Mouse (Mus musculus): Measurements from ENCODE around the gene Cfap44. TPM values are rescaled to one million over a fixed set of nuclear protein-coding genes. Genes with fewer than 3 reads are reported as not detected.
"Not testable (repeated sequence)": the region's sequence is repeated elsewhere in the genome, so short reads cannot be mapped to it uniquely, and the experiment has no call there.

Gene Cfap44
- polyA plus RNA-seq, 1 experiment from 2014 or later = 0.20 TPM

- H3K4me3 ChIP-seq (ENCODE audit: low read length) = no peak overlapping the region
- H3K4me2 ChIP-seq (ENCODE audit: low read depth, low read length) = no peak overlapping the region
- 47% methylated on average over 6 of the region's 6 CpGs for WGBS
- H3K27me3 ChIP-seq (ENCODE audit: control insufficient read depth, insufficient read depth, low read length) = no peaks in the 10 kb centered on the region
- no peak overlapping the region for H3K27ac ChIP-seq (ENCODE audit: low read length)
- no peaks in the 10 kb centered on the region for H3K9me3 ChIP-seq (replicated peaks; ENCODE audit: control insufficient read depth, low read length)
- no peak overlapping the region for H3K9ac ChIP-seq (ENCODE audit: low read length)
- H3K36me3 ChIP-seq (ENCODE audit: control insufficient read depth, insufficient read depth) = no peaks in the 10 kb centered on the region
- no peaks in the 10 kb centered on the region for H3K4me1 ChIP-seq (ENCODE audit: control insufficient read depth, insufficient read depth, low read length)
- ATAC-seq (replicated peaks; ENCODE audit: extremely low read depth, insufficient read depth, low FRiP score) = no peak
These were observed 15.6 kb downstream of the Cfap44 start for GRCm38 (mm10) chr16:44410176-44410575.

- Histone ChIP-seq H3K4me2 (ENCODE audit: low read depth, low read length) (peak overlapping the region; percentile 16; the same call in 1 of the 2 replicates), H3K36me3 (ENCODE audit: control insufficient read depth, insufficient read depth) (no peaks in the 10 kb centered on the region), H3K9me3 (replicated peaks; ENCODE audit: control insufficient read depth, low read length) (no peaks in the 10 kb centered on the region), H3K27me3 (ENCODE audit: control insufficient read depth, insufficient read depth, low read length) (no peaks in the 10 kb centered on the region), H3K27ac (ENCODE audit: low read length) (no peak overlapping the region), H3K4me1 (ENCODE audit: control insufficient read depth, insufficient read depth, low read length) (no peaks in the 10 kb centered on the region; the same call in 1 of the 2 replicates), H3K4me3 (ENCODE audit: low read length) (no peak overlapping the region), H3K9ac (ENCODE audit: low read length) (no peak overlapping the region)
- 42% methylated on average over 8 of the region's 8 CpGs for WGBS
- ATAC-seq (replicated peaks; ENCODE audit: extremely low read depth, insufficient read depth, low FRiP score) = no peak
These were observed 23.0 kb downstream of the Cfap44 start for GRCm38 (mm10) chr16:44417596-44417995.

GRCm38 (mm10) chr16:44421735-44422134 lies 27.1 kb downstream of the Cfap44 start:
- no peak overlapping the region for H3K4me3 ChIP-seq (ENCODE audit: low read length)
- no peak for ATAC-seq (replicated peaks; ENCODE audit: extremely low read depth, insufficient read depth, low FRiP score)
- no peak overlapping the region for H3K9ac ChIP-seq (ENCODE audit: low read length)
- no peaks in the 10 kb centered on the region for H3K9me3 ChIP-seq (replicated peaks; ENCODE audit: control insufficient read depth, low read length)
- H3K4me1 ChIP-seq (ENCODE audit: control insufficient read depth, insufficient read depth, low read length) = no peaks in the 10 kb centered on the region; the same call in 1 of the 2 replicates
- no peaks in the 10 kb centered on the region for H3K27me3 ChIP-seq (ENCODE audit: control insufficient read depth, insufficient read depth, low read length)
- H3K27ac ChIP-seq (ENCODE audit: low read length) = no peak overlapping the region
- no peaks in the 10 kb centered on the region for H3K36me3 ChIP-seq (ENCODE audit: control insufficient read depth, insufficient read depth)
- WGBS = 79% methylated on average over 8 of the region's 8 CpGs
- H3K4me2 ChIP-seq (ENCODE audit: low read depth, low read length) = no peak overlapping the region

- ATAC-seq (replicated peaks; ENCODE audit: extremely low read depth, insufficient read depth, low FRiP score) = no peak
- no peaks in the 10 kb centered on the region for H3K9me3 ChIP-seq (replicated peaks; ENCODE audit: control insufficient read depth, low read length)
- H3K9ac ChIP-seq (ENCODE audit: low read length) = no peak overlapping the region
- no peak overlapping the region for H3K27ac ChIP-seq (ENCODE audit: low read length)
- 20% methylated on average over 3 of the region's 3 CpGs for WGBS
- no peaks in the 10 kb centered on the region for H3K4me1 ChIP-seq (ENCODE audit: control insufficient read depth, insufficient read depth, low read length)
- H3K4me2 ChIP-seq (ENCODE audit: low read depth, low read length) = no peak overlapping the region
- H3K4me3 ChIP-seq (ENCODE audit: low read length) = no peak overlapping the region
- no peaks in the 10 kb centered on the region for H3K36me3 ChIP-seq (ENCODE audit: control insufficient read depth, insufficient read depth)
- H3K27me3 ChIP-seq (ENCODE audit: control insufficient read depth, insufficient read depth, low read length) = no peaks in the 10 kb centered on the region
These were observed 28.9 kb downstream of the Cfap44 start for GRCm38 (mm10) chr16:44423499-44423898.

GRCm38 (mm10) chr16:44428456-44428855 lies 33.9 kb downstream of the Cfap44 start:
- Histone ChIP-seq H3K4me2 (ENCODE audit: low read depth, low read length) (no peak overlapping the region), H3K27me3 (ENCODE audit: control insufficient read depth, insufficient read depth, low read length) (no peaks in the 10 kb centered on the region), H3K9me3 (replicated peaks; ENCODE audit: control insufficient read depth, low read length) (no peaks in the 10 kb centered on the region), H3K4me1 (ENCODE audit: control insufficient read depth, insufficient read depth, low read length) (no peaks in the 10 kb centered on the region), H3K27ac (ENCODE audit: low read length) (no peak overlapping the region), H3K4me3 (ENCODE audit: low read length) (no peak overlapping the region), H3K36me3 (ENCODE audit: control insufficient read depth, insufficient read depth) (no peaks in the 10 kb centered on the region), H3K9ac (ENCODE audit: low read length) (no peak overlapping the region)
- no peak for ATAC-seq (replicated peaks; ENCODE audit: extremely low read depth, insufficient read depth, low FRiP score)
- 66% methylated on average over 5 of the region's 5 CpGs for WGBS

- Histone ChIP-seq H3K36me3 (ENCODE audit: control insufficient read depth, insufficient read depth) (no peaks in the 10 kb centered on the region), H3K4me3 (ENCODE audit: low read length) (no peak overlapping the region), H3K27me3 (ENCODE audit: control insufficient read depth, insufficient read depth, low read length) (no peaks in the 10 kb centered on the region), H3K4me1 (ENCODE audit: control insufficient read depth, insufficient read depth, low read length) (no peaks in the 10 kb centered on the region), H3K4me2 (ENCODE audit: low read depth, low read length) (no peak overlapping the region), H3K9ac (ENCODE audit: low read length) (no peak overlapping the region), H3K27ac (ENCODE audit: low read length) (no peak overlapping the region), H3K9me3 (replicated peaks; ENCODE audit: control insufficient read depth, low read length) (no peaks in the 10 kb centered on the region)
- no peak for ATAC-seq (replicated peaks; ENCODE audit: extremely low read depth, insufficient read depth, low FRiP score)
- WGBS = 58% methylated on average over 7 of the region's 7 CpGs
These were observed 35.4 kb downstream of the Cfap44 start for GRCm38 (mm10) chr16:44430021-44430420.

- WGBS = 66% methylated on average over 7 of the region's 7 CpGs
- H3K27ac ChIP-seq (ENCODE audit: low read length) = no peak overlapping the region
- ATAC-seq (replicated peaks; ENCODE audit: extremely low read depth, insufficient read depth, low FRiP score) = no peak
- H3K9ac ChIP-seq (ENCODE audit: low read length) = no peak overlapping the region
- H3K4me1 ChIP-seq (ENCODE audit: control insufficient read depth, insufficient read depth, low read length) = no peaks in the 10 kb centered on the region
- H3K9me3 ChIP-seq (replicated peaks; ENCODE audit: control insufficient read depth, low read length) = no peaks in the 10 kb centered on the region
- H3K27me3 ChIP-seq (ENCODE audit: control insufficient read depth, insufficient read depth, low read length) = no peaks in the 10 kb centered on the region
- H3K4me3 ChIP-seq (ENCODE audit: low read length) = no peak overlapping the region
- H3K4me2 ChIP-seq (ENCODE audit: low read depth, low read length) = no peak overlapping the region
- H3K36me3 ChIP-seq (ENCODE audit: control insufficient read depth, insufficient read depth) = no peaks in the 10 kb centered on the region
These were observed 40.3 kb downstream of the Cfap44 start for GRCm38 (mm10) chr16:44434931-44435330.

GRCm38 (mm10) chr16:44435481-44435880 lies 40.9 kb downstream of the Cfap44 start:
- WGBS = 65% methylated on average over 4 of the region's 4 CpGs
- no peak overlapping the region for H3K9ac ChIP-seq (ENCODE audit: low read length)
- H3K27ac ChIP-seq (ENCODE audit: low read length) = no peak overlapping the region
- no peak overlapping the region for H3K4me3 ChIP-seq (ENCODE audit: low read length)
- ATAC-seq (replicated peaks; ENCODE audit: extremely low read depth, insufficient read depth, low FRiP score) = no peak
- H3K27me3 ChIP-seq (ENCODE audit: control insufficient read depth, insufficient read depth, low read length) = no peaks in the 10 kb centered on the region
- H3K4me2 ChIP-seq (ENCODE audit: low read depth, low read length) = no peak overlapping the region
- no peaks in the 10 kb centered on the region for H3K4me1 ChIP-seq (ENCODE audit: control insufficient read depth, insufficient read depth, low read length)
- no peaks in the 10 kb centered on the region for H3K36me3 ChIP-seq (ENCODE audit: control insufficient read depth, insufficient read depth)
- no peaks in the 10 kb centered on the region for H3K9me3 ChIP-seq (replicated peaks; ENCODE audit: control insufficient read depth, low read length)

- not testable (repeated sequence) for H3K4me1 ChIP-seq (ENCODE audit: control insufficient read depth, insufficient read depth, low read length); H3K4me2 ChIP-seq (ENCODE audit: low read depth, low read length); H3K9ac ChIP-seq (ENCODE audit: low read length); H3K27ac ChIP-seq (ENCODE audit: low read length); H3K27me3 ChIP-seq (ENCODE audit: control insufficient read depth, insufficient read depth, low read length); H3K9me3 ChIP-seq (replicated peaks; ENCODE audit: control insufficient read depth, low read length); H3K36me3 ChIP-seq (ENCODE audit: control insufficient read depth, insufficient read depth); H3K4me3 ChIP-seq (ENCODE audit: low read length); ATAC-seq (replicated peaks; ENCODE audit: extremely low read depth, insufficient read depth, low FRiP score)
- 93% methylated on average over 15 of the region's 15 CpGs for WGBS
These were observed 47.3 kb downstream of the Cfap44 start for GRCm38 (mm10) chr16:44441913-44442312.

GRCm38 (mm10) chr16:44457858-44458257 lies 63.3 kb downstream of the Cfap44 start:
- WGBS = 83% methylated on average over 2 of the region's 2 CpGs
- no peak for ATAC-seq (replicated peaks; ENCODE audit: extremely low read depth, insufficient read depth, low FRiP score)

More at GRCm38 (mm10) chr16:44457858-44458257, 63.3 kb downstream of the Cfap44 start:
- no peaks in the 10 kb centered on the region for H3K36me3 ChIP-seq (ENCODE audit: control insufficient read depth, insufficient read depth)
- no peak overlapping the region for H3K4me3 ChIP-seq (ENCODE audit: low read length)
- no peaks in the 10 kb centered on the region for H3K4me1 ChIP-seq (ENCODE audit: control insufficient read depth, insufficient read depth, low read length)
- H3K27me3 ChIP-seq (ENCODE audit: control insufficient read depth, insufficient read depth, low read length) = no peaks in the 10 kb centered on the region
- no peak overlapping the region for H3K27ac ChIP-seq (ENCODE audit: low read length)
- no peaks in the 10 kb centered on the region for H3K9me3 ChIP-seq (replicated peaks; ENCODE audit: control insufficient read depth, low read length)
- H3K9ac ChIP-seq (ENCODE audit: low read length) = no peak overlapping the region
- no peak overlapping the region for H3K4me2 ChIP-seq (ENCODE audit: low read depth, low read length)
